Mouse (Mus musculus) spleen, adult 18-20 months (tissue): ENCODE data around the gene Cdkl1.

ENCODE experiments used
- DNase-seq, 2 experiments: peaks; one replicate each; pipeline ENCODE4 v3.0.0; 2022; ENCODE audit warnings: mixed read lengths in 2 of 2

The Cdkl1 gene

DNA sequence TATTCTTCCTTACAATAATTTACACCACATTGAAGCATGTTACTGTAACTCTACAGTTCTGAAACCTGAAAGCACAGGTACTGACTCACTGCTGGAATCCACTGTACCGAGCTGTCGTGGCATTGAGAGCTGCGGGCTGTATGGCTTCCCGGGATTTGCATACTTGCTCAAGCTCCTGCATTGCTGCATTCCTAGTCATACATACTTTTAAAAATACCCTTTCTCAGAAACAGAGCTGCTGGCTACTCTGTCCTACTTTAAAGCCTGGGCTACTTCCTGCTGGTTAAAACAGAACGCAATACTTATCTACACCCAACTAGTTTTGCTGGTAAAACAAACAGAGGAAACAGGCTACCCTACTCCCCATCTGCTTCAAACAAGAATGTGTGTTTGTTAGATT, 46.9 kb downstream of the Cdkl1 start:
- DNase-seq, result no peak

DNA sequence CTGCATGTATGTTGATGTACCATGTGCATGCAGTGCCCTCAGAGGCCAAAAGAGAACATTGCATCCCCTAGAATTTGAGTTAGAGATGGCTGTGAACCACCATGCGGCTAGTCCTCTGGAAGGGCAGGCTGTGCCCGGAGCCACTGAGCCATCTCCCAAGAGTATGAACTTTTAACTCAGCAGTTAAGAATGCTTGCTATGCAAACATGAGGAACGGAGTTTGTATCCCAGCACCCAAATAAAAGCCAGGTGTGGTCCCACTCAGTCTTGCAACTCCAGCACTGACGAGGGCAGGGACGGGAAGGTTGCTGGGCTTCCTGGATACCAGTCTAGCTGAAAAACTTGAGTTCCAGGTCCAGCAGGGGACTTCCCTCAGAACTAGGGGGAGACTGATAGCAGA, 49.1 kb downstream of the Cdkl1 start:
- no peak for DNase-seq

DNA sequence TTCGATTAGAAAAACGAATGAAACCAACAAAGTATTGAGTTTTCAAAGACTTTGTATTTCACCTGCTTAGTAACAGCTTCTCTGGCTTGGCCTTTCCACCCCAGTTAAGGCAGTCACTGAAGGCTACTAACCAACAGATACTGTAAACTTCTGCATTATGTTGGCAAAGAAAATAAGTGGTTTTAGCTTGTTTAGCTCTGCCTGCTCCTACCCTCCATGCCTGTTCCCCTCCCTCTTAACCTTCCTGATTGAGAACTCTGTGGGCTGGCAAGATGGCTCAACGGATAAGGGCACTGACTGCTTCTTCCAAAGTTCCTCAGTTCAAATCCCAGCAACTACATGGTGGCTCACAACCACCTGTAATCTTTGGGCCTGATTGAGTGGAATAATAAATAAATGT, 57.1 kb downstream of the Cdkl1 start:
- DNase-seq, result no peak

DNA sequence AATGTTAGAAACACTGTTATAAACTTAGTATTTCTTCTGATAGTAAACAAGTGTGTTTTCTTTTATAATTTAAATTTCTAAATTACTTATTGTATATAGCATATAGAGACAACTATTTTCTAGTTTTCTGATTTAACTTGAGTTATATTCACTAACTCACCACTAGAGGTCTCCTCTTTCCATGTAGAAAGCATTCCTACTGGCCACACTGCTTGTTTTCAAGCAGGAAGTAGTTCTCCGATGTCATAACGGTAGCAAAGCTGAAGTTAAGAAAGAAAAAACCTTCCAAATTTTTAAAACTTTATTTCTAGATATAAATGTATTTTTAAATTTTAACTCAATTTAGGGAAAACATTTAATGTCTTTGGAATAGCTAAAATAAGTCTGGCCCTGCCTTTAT, 57.5 kb downstream of the Cdkl1 start:
- DNase-seq, result no peak

DNA sequence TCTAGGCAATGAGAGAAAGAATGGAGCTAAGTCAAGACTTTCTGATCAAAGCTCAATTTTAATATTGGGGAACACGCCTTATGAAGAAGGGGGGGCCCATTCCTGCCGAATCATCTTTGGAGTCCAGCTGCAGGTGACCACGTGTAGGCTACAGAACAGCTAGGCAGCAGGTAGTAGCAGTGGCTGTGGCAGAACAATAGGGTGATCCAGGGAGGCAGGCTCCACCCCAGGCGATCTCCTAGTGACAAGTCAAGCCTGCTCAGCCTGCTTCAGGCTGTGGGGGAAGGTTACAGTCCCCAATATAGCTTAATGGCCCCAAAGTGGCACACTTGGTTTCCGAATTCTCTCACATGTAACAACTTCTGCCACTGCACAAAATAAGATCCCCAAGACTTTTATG, 58.8 kb downstream of the Cdkl1 start:
- no peak for DNase-seq

DNA sequence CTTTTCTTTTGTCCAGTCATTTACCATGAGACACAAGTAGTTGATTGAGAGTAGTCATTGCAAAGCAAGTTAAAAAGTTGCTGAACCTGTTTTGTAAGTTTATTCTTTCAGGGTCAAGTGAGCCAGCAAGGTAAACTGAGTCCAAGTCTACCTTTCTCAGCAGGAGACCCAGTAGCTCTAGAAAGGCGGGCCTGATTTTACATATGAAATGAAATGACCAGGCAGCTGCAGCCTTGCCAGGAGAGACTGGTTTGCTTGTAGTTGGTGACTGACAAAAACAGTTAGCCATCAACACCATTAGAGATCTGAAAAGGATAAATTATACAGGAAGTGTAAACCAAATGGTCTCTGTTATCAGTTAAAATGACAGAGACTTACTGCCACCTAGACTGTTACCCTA, 60.8 kb downstream of the Cdkl1 start:
- no peak for DNase-seq

DNA sequence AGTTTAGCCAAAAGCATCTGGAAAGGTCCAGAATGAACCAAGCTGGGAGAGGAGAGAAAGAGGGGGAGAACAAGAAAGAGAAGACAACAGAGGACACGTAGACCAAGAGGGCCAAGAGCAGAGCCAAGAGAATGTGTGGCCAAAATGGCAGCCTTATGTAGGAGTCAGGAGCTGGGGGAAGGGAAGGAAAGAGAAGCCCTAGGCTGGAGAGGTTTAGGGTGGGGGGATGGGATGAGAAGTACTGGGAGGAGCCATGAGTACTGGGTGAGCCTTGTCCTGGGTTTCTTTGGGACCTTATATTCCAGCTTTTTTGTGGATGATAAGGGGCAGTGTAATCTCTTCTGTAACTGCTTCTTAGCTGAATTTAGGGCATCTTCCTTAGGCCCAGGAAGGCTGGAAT, 61.8 kb downstream of the Cdkl1 start:
- DNase-seq, result no peak

DNA sequence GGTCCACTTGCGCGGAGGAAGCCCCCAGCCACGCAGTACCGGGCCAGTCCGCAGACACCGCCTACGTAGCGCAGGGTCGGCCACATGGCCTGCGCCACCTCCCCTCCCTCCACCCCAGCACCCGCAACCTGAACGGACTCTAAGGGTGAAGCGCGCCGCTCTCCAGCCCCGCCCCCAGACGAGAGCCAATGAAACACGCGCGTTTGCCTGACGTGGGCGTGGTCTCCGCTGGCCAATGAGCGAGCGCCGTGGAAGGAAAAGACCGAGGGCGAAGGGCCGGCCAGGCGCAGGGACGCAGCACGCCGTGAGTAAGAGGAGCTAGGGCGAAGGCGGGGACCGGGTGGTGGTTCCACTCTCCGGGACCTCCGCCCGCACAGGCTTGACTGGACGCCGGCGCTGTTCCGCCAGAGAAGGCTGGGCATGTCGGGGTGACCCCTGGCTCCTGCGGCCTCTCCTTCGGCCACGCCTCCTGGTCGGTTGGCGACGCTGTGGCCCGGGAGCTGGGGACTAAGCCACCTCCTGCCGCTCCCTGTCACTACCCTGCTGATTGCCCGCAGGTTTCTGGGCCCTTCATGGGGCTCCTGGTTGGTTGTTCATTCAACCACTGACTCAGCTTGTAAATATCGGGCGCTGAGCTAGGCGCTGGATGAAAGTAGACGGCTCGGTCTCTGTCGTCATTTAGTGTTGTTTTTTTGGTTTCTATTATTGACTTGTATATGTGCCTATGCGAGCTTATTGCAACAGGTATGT, 66.2 kb downstream of the Cdkl1 start, which contains the start of the genes L2hgdh and Atp5s:
L2hgdh (minus strand) TSS at position 163 of the 750 bp plus-strand sequence.
Atp5s (plus strand) TSS at position 240 of the 750 bp plus-strand sequence.
- peak; percentile 92 to 96 for DNase-seq

DNA sequence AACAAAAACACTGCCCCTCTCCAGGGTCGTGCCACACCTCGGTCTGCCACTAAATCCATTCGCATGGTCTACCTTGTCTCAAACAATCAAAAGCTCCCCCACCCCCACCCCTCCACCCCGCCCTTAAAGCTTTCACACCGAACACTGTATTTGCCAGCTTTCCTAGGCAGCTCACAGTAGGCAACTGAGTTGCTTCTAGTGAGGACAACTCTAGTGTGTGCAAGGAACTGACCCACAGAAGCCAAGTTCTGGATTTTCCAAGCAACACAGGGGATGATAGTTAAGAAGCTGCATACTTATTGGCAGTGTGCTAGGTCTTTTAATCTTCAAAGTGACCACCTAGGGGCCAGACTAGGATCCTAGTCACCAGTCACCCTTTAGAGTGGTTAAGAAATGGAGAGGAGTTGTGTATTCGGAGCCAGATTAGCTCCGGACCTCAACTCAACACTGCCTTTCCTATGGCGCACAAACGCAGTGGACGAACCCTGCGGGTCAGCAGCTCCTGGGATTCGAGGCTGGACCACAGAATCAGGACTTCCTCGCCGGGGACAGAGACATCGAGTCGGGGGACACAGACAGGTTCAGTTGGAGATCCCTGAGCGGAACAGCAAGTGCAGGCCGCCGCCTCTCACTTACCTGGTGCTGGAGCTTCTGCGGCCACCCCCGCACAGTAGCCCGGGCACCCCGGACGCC, 66.9 kb downstream of the Cdkl1 start:
- no peak for DNase-seq

DNA sequence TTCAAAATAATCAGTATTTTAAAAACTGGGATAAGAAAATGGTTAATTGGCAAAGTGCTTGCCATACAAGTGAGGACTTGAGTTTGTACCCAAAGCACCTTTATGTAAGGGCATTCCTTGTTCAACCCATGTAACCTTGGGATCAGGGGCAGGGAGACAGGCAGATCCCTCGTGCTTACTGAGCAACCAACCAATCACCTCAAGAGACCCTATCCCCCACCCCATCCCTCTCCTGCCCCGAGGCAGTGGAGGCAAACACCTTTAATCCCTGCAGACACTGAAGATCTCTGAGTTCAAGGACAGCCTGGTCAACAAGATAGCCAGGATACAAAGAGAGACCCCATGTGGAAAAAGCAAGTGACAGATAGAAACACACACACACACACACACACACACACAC, 67.7 kb downstream of the Cdkl1 start:
- no peak for DNase-seq

DNA sequence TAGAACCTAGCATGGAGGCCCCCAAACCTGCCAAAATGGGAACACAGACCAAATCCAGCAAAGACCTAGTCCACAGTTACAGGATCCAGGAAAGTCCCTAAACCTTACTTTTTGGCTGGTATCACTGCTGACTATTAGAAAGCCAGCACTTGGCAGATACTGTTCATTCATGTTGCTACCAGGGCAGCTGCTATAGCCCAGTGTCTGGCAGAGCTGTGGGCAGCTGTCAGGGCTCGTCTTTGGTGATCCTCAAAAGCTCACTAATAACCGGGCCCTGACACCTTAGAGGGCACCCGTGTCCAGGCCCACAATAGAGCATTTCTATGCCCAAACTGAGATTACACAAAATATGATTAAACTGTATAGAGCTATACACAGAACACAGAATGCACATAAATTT, 68.2 kb downstream of the Cdkl1 start:
- no peak for DNase-seq

DNA sequence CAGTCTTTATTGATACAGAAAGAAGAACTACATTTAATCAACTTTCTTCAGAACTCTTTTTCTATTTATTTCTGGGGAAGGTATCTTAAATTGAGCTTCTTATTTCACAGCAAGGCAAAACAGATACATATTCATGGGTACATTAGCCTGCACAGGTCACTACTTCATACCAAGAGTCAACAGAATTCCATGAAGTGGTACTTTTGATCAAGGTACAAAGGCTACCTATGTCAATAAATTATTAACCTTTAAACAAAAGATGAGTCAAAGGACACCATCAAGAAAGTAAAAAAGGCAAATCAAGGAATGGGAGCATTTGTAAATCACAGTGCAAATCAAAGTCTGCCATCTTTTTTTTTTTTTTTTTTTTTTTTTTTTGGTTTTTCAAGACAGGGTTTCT, 77.4 kb downstream of the Cdkl1 start:
- no peak for DNase-seq

DNA sequence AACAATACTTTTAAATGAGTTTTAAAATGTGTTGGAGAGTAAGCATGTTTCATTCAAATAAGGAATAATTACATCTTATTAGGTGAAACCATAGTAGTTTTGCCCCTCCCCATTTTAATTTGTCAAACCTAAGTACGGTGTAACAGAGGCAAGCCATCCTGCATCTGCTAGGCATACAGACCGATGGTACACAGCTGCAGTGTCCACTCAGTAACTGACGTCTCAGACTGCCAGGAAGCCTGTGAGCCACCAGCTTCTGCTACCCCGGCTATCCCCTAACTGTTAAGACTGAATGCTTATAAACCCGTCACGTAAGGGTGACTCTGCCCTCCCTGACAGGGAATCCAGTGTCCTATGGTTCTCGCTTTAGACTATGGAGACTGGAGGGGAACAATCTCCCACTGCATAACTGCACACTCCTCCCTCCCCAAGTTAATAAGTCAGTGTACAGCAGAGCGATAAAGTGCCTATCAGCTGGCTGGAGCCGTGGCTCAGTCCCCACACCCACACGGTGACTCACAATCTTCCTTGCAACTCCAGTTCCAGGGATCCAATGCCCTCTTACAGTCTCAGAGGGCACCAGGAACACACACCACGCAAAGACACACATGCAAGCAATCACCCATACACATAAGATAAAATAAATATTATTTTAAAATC, 86.1 kb downstream of the Cdkl1 start:
- no peak for DNase-seq

DNA sequence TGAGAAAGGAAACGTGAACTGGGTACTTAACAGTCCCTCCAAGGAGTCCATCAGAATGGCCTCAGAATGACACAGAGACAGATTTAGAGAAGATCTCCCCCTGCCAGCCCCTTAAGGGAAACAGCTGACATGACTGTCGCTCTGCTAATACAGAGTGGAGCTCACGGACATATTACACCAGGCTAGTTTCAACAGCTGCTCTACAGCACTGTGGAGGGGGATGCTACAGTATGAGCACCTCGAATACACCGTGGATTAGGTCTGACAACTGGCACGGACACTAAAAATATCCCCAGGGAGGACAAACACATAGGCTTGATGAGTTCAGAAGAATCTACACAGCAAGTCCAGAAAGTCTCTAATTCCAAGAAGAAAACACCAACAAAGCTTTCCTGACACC, 92.7 kb downstream of the Cdkl1 start:
- DNase-seq, result no peak
